Mouse (Mus musculus) E14TG2a.4 (cell line): ENCODE results near the gene Tinag.

Source experiments
- CTCF ChIP-seq: conservative IDR thresholded peaks from 2 replicates; pipeline ENCODE4 v1.5.1; 2014; ENCODE audit warnings: low read length
- NANOG ChIP-seq: IDR thresholded peaks from 2 replicates; pipeline ENCODE4 v1.6.1; 2014; ENCODE audit warnings: borderline replicate concordance, low read length, mixed read lengths

DNA sequence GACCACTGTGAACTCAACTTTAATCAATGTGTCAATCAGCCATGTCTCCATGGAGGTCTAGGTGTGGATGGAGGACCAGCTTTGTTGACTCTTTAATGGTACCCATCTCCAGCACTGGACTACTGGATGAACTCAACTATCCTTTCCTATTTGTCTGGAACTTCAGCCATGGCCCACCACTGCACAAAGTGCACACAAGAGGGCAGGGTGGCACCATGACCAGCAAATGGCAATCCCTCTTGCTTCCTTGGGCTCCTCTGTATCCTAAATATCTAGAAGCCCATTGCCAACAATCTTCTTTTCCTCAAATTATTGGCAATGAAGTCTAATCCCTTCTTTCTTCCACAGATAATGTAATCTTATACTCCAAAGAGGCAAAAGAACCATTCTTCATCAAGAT, 55.6 kb downstream of the Tinag start:
- no peak for TF ChIP-seq CTCF
- no peak for TF ChIP-seq NANOG
